Mouse (Mus musculus) myocyte (in vitro differentiated cells): ENCODE results near the gene Samd5.

Experiments used
- CEBPB ChIP-seq: IDR thresholded peaks from 2 replicates; pipeline ENCODE4 v1.6.1; 2011; ENCODE audit warnings: mild to moderate bottlenecking, moderate library complexity; ENCODE audit not compliant: poor library complexity, insufficient read depth, severe bottlenecking
- E2F4 ChIP-seq: IDR thresholded peaks from one replicate; pipeline ENCODE4 v1.6.1; 2011; ENCODE audit warnings: mild to moderate bottlenecking, control low read depth, moderate library complexity; ENCODE audit not compliant: insufficient read depth
- MAX ChIP-seq: IDR thresholded peaks from one replicate; pipeline ENCODE4 v1.6.1; 2011; ENCODE audit warnings: low read depth, mild to moderate bottlenecking, control low read depth
- MYOD1 ChIP-seq, 3 experiments: IDR thresholded peaks; one replicate each; pipeline ENCODE4 v1.6.1; 2011; ENCODE audit warnings: control low read depth in 2 of 3, low read depth in 2 of 3, mild to moderate bottlenecking in 2 of 3, moderate library complexity in 1 of 3; ENCODE audit not compliant: insufficient read length in 2 of 3, control insufficient read depth in 1 of 3
- MYOG ChIP-seq, 3 experiments: IDR thresholded peaks; one replicate each; pipeline ENCODE4 v1.6.1; 2011; ENCODE audit warnings: control low read depth in 2 of 3, low read depth in 2 of 3, mild to moderate bottlenecking in 2 of 3; ENCODE audit not compliant: insufficient read length in 2 of 3, control insufficient read depth in 1 of 3, insufficient read depth in 1 of 3
- POLR2A ChIP-seq: IDR thresholded peaks from one replicate; pipeline ENCODE4 v1.6.1; 2011; ENCODE audit warnings: low read depth, mild to moderate bottlenecking, control low read depth, moderate library complexity; ENCODE audit not compliant: insufficient read length
- POLR2AphosphoS2 ChIP-seq: IDR thresholded peaks from one replicate; pipeline ENCODE4 v1.6.1; 2011; ENCODE audit warnings: low read depth, control low read depth; ENCODE audit not compliant: insufficient read length
- SRF ChIP-seq: IDR thresholded peaks from one replicate; pipeline ENCODE4 v1.6.1; 2011; ENCODE audit warnings: low read depth; ENCODE audit not compliant: control insufficient read depth, insufficient read length
- TCF12 ChIP-seq: IDR thresholded peaks from one replicate; pipeline ENCODE4 v1.6.1; 2011; ENCODE audit warnings: mild to moderate bottlenecking, control low read depth; ENCODE audit not compliant: poor library complexity, insufficient read depth, severe bottlenecking
- TCF3 ChIP-seq: IDR thresholded peaks from one replicate; pipeline ENCODE4 v1.6.1; 2011; ENCODE audit warnings: low read depth, control low read depth; ENCODE audit not compliant: insufficient read length

DNA sequence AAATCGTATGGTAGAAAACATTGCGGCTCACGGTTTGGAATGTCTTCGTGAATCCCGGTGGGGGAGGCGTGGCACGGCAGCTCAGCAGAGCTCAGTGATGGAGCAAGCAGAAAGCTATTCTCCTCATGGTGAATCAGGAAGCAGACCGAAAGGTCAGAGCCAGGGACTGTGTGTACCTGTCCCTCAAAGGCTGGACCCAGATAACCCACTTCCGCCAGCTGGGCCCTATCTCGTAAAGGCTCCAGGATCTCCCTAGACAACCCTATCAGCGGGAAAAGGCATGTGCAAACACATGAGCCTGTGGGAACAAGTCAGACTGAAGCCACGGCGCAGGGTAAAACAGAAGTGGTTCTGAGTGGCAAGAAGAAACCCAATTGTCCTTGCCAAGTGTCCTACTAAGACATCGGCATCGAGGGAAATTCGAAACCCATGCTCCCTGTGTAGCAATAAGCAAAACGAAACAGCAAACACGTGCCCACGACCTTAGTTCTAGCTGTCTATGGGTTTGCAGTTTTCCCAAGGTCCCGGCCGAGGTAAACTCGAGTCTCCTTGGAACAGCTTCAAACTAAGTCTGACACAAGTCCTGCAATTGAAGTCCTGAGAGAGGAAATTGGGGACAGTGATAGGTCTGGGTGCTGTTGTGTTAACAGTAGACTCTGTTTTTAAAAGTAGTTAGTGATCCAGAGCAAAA is 24.2 kb upstream of the Samd5 start:
- TF ChIP-seq MAX (no peak), CEBPB (no peak), E2F4 (no peak), TCF12 (no peak), POLR2A (no peak), MYOG (IDR thresholded peaks at IDR 0.05; ENCODE audit: control insufficient read depth in 1 of 3, insufficient read depth in 1 of 3, insufficient read length in 2 of 3, low read depth in 2 of 3) (no peak), SRF (no peak), TCF3 (no peak), POLR2AphosphoS2 (no peak), MYOD1 (IDR thresholded peaks at IDR 0.05; ENCODE audit: control insufficient read depth in 1 of 3, insufficient read length in 2 of 3, low read depth in 2 of 3) (no peak)
